Mouse (Mus musculus) erythroblast, embryonic 14.5 days (primary cell): Measurements from ENCODE around the gene Elp4. TPM values are rescaled to one million over a fixed set of nuclear protein-coding genes. Genes with fewer than 3 reads are reported as not detected.

Experiments
- H3K27me3 ChIP-seq: 2 replicates; pipeline ENCODE4 v1.6.1; 2012; ENCODE audit warnings: inconsistent platforms; ENCODE audit not compliant: control insufficient read depth
- H3K36me3 ChIP-seq: 2 replicates; pipeline ENCODE4 v1.6.1; 2012; ENCODE audit warnings: mild to moderate bottlenecking, inconsistent platforms; ENCODE audit not compliant: control insufficient read depth
- H3K4me1 ChIP-seq: 2 replicates; pipeline ENCODE4 v1.6.1; 2012; ENCODE audit warnings: inconsistent platforms; ENCODE audit not compliant: control insufficient read depth
- H3K4me3 ChIP-seq: replicated peaks from 2 replicates; pipeline ENCODE3; 2012; ENCODE audit warnings: moderate library complexity, mild to moderate bottlenecking, inconsistent platforms
- H3K9me3 ChIP-seq: 2 replicates; pipeline ENCODE4 v1.6.1; 2012; ENCODE audit warnings: low read length, inconsistent platforms, mixed read lengths; ENCODE audit not compliant: control insufficient read depth
- GATA1 ChIP-seq: IDR thresholded peaks from 2 replicates; pipeline ENCODE4 v1.6.1; 2012; ENCODE audit warnings: low read length, inconsistent platforms, mixed read lengths
- TAL1 ChIP-seq: IDR thresholded peaks from 3 replicates; pipeline ENCODE4 v1.6.1; 2012; ENCODE audit warnings: low read length, inconsistent platforms, mixed read lengths
- polyA plus RNA-seq: library from polyadenylated mRNA; stranded (reverse); fragments of >175 nt; gene quantifications from 2 replicates; pipeline ENCODE4 v1.2.3, GENCODE M21; 2012

Gene Elp4
- polyA plus RNA-seq, 1 experiment, result 0.64 TPM

- H3K4me3 ChIP-seq, result no peak overlapping the region
- no peaks in the 10 kb centered on the region; the same call in 1 of the 2 replicates for H3K9me3 ChIP-seq
- no peak for TF ChIP-seq TAL1
- TF ChIP-seq GATA1, result no peak
- H3K27me3 ChIP-seq, result peaks cover 97% of the 10 kb centered on the region
- H3K36me3 ChIP-seq, result no peaks in the 10 kb centered on the region
- H3K4me1 ChIP-seq, result no peaks in the 10 kb centered on the region
Measured at GRCm38 (mm10) chr2:105660874-105661622, 243.3 kb downstream of the Elp4 start.

- Histone ChIP-seq H3K27me3 (peaks cover 93% of the 10 kb centered on the region), H3K36me3 (no peaks in the 10 kb centered on the region), H3K9me3 (no peaks in the 10 kb centered on the region; the same call in 1 of the 2 replicates), H3K4me1 (no peaks in the 10 kb centered on the region), H3K4me3 (no peak overlapping the region)
- no peak for TF ChIP-seq GATA1
- no peak for TF ChIP-seq TAL1
Measured at GRCm38 (mm10) chr2:105659926-105660873, 244.2 kb downstream of the Elp4 start.

GRCm38 (mm10) chr2:105659350-105659749, 245.0 kb downstream of the Elp4 start:
- Histone ChIP-seq H3K9me3 (no peaks in the 10 kb centered on the region; the same call in 1 of the 2 replicates), H3K27me3 (peaks cover 85% of the 10 kb centered on the region), H3K4me1 (no peaks in the 10 kb centered on the region), H3K36me3 (no peaks in the 10 kb centered on the region), H3K4me3 (no peak overlapping the region)
- TF ChIP-seq GATA1, result no peak
- no peak for TF ChIP-seq TAL1

DNA sequence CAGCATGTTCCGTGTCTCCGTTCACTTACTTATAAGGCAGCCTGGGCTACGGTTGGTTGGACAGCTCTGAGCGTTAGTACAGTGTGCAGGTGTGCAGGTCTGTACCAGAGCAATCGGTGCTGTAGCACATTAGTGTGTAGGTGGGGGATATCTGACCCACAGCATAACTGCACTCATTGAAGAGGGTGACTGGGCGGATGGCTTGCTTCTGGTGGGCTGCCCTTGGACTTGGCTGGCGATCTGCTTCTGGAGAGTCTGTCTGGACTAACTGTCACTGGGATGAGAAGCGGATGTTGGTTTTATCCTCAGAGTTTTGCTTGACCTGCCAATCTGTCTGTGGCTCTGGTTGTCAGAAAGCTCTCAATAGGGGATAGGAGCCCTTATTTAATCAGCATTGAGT, 247.9 kb downstream of the Elp4 start:
- H3K4me3 ChIP-seq, result no peak overlapping the region
- no peaks in the 10 kb centered on the region; the same call in 1 of the 2 replicates for H3K9me3 ChIP-seq
- peaks cover 67% of the 10 kb centered on the region for H3K27me3 ChIP-seq
- H3K4me1 ChIP-seq, result no peaks in the 10 kb centered on the region
- H3K36me3 ChIP-seq, result no peaks in the 10 kb centered on the region
- TF ChIP-seq TAL1 (no peak), GATA1 (no peak)

Other genes with a start within 250 kb of the Elp4 start
- gene Pax6, start 235.7 kb downstream of the Elp4 start, polyA plus RNA-seq, result 0.05 and 0.06 TPM in 2 replicates
- 0.21 and 0.41 TPM in 2 replicates for gene Immp1l, start 74 bp upstream of the Elp4 start, polyA plus RNA-seq
- gene Dnajc24, start 99.0 kb upstream of the Elp4 start, polyA plus RNA-seq, result 1.3 and 2.1 TPM in 2 replicates